Mouse (Mus musculus) bone marrow macrophage, adult 2 months (primary cell): ENCODE data around the gene Rxra.

ENCODE experiments used
- CTCF ChIP-seq: IDR thresholded peaks from 2 replicates; pipeline ENCODE4 v1.5.1; 2012; ENCODE audit warnings: low read depth, mild to moderate bottlenecking, low read length, moderate library complexity
- POLR2A ChIP-seq: IDR thresholded peaks from 2 replicates; pipeline ENCODE4 v1.6.1; 2012; ENCODE audit warnings: mild to moderate bottlenecking, low read depth, low read length, borderline replicate concordance

GRCm38 (mm10) chr2:27809897-27810296, 133.7 kb downstream of the Rxra start:
- TF ChIP-seq CTCF (no peak), POLR2A (no peak)
